Mouse (Mus musculus) midbrain, embryonic 11.5 days (tissue): ENCODE results near the gene Galnt7. TPM values are rescaled to one million over a fixed set of nuclear protein-coding genes. Genes with fewer than 3 reads are reported as not detected.

ENCODE experiments used
- ATAC-seq: fragments of 200-750 bp; cut with Nextera tagmentation; 2 replicates; pipeline ENCODE4 v1.8.0; 2017; ENCODE audit warnings: moderate TSS enrichment, moderate library complexity; ENCODE audit not compliant: low FRiP score
- DNase-seq: peaks from one replicate; pipeline ENCODE4 v3.0.0; 2015; ENCODE audit warnings: low spot score; ENCODE audit errors: missing footprints
- H3K27ac ChIP-seq: fragments of 300-500 bp; sonication (generic); 2 replicates; pipeline ENCODE4 v1.5.1; 2014; ENCODE audit warnings: low read depth, low read length
- H3K27me3 ChIP-seq: fragments of 300-500 bp; sonication (generic); 2 replicates; pipeline ENCODE4 v1.6.1; 2014; ENCODE audit warnings: mild to moderate bottlenecking, low read length, moderate library complexity, mixed read lengths; ENCODE audit not compliant: control insufficient read depth, insufficient read depth
- H3K36me3 ChIP-seq: fragments of 300-500 bp; sonication (generic); 2 replicates; pipeline ENCODE4 v1.6.1; 2014; ENCODE audit warnings: mild to moderate bottlenecking, low read length, moderate library complexity, mixed read lengths; ENCODE audit not compliant: control insufficient read depth, insufficient read depth
- H3K4me1 ChIP-seq: fragments of 300-500 bp; sonication (generic); 2 replicates; pipeline ENCODE4 v1.6.1; 2014; ENCODE audit warnings: low read length; ENCODE audit not compliant: control insufficient read depth, insufficient read depth
- H3K4me2 ChIP-seq: fragments of 300-500 bp; sonication (generic); 2 replicates; pipeline ENCODE4 v1.6.1; 2014; ENCODE audit warnings: mild to moderate bottlenecking, moderate library complexity
- H3K4me3 ChIP-seq: fragments of 300-500 bp; sonication (generic); 2 replicates; pipeline ENCODE4 v1.5.1; 2014; ENCODE audit warnings: low read depth, low read length
- H3K9ac ChIP-seq: fragments of 300-500 bp; sonication (generic); 2 replicates; pipeline ENCODE4 v1.6.1; 2014; ENCODE audit warnings: low read length
- H3K9me3 ChIP-seq: fragments of 300-500 bp; sonication (generic); 2 replicates; pipeline ENCODE4 v1.6.1; 2016; ENCODE audit warnings: low read length; ENCODE audit not compliant: control insufficient read depth
- WGBS: fragments of 180-500 bp; shearing (Covaris S2); extraction: QIAGEN DNeasy Blood & Tissue Kit; methylation state at CpG from one replicate; pipeline ENCODE4 v1.1.7; 2014; 5-methylcytosine and 5-hydroxymethylcytosine counted together
- polyA plus RNA-seq: library from polyadenylated mRNA; unstranded; fragments of >200 nt; fragmentation: Nextera tagmentation; extraction: Ambion mirVana; gene quantifications from 2 replicates; pipeline ENCODE4 v1.2.1, GENCODE M21; 2014

Gene Galnt7
- polyA plus RNA-seq, 1 experiment from 2014 or later, result 16.9 TPM

- H3K27ac ChIP-seq, result no peak overlapping the region
- no peaks in the 10 kb centered on the region for H3K9me3 ChIP-seq
- no peaks in the 10 kb centered on the region for H3K27me3 ChIP-seq
- DNase-seq (no peak), ATAC-seq (no peak)
- no peaks in the 10 kb centered on the region for H3K36me3 ChIP-seq
- no peak overlapping the region for H3K9ac ChIP-seq
- WGBS, result 89% methylated on average over 11 of the region's 11 CpGs
- H3K4me2 ChIP-seq, result no peak overlapping the region
- no peak overlapping the region for H3K4me3 ChIP-seq
- no peaks in the 10 kb centered on the region for H3K4me1 ChIP-seq
These were observed 16.1 kb downstream of the Galnt7 start for GRCm38 (mm10) chr8:57636698-57637097.

- Histone ChIP-seq H3K4me1 (no peaks in the 10 kb centered on the region), H3K36me3 (no peaks in the 10 kb centered on the region), H3K27me3 (no peaks in the 10 kb centered on the region), H3K9me3 (no peaks in the 10 kb centered on the region), H3K4me3 (no peak overlapping the region), H3K4me2 (no peak overlapping the region), H3K27ac (no peak overlapping the region), H3K9ac (no peak overlapping the region)
- ATAC-seq (no peak), DNase-seq (no peak)
- WGBS, result 81% methylated on average over 3 of the region's 3 CpGs
These were observed 16.6 kb downstream of the Galnt7 start for GRCm38 (mm10) chr8:57636281-57636680.

GRCm38 (mm10) chr8:57631780-57632179, 21.1 kb downstream of the Galnt7 start:
- Histone ChIP-seq H3K4me1 (no peaks in the 10 kb centered on the region), H3K27ac (no peak overlapping the region), H3K4me2 (no peak overlapping the region), H3K4me3 (no peak overlapping the region), H3K27me3 (no peaks in the 10 kb centered on the region), H3K9ac (no peak overlapping the region), H3K36me3 (no peaks in the 10 kb centered on the region), H3K9me3 (no peaks in the 10 kb centered on the region)
- ATAC-seq (no peak), DNase-seq (no peak)
- 95% methylated on average over 7 of the region's 7 CpGs for WGBS

GRCm38 (mm10) chr8:57630148-57630547, 22.7 kb downstream of the Galnt7 start:
- Histone ChIP-seq H3K27ac (no peak overlapping the region), H3K9ac (no peak overlapping the region), H3K4me3 (no peak overlapping the region), H3K27me3 (no peaks in the 10 kb centered on the region), H3K9me3 (no peaks in the 10 kb centered on the region), H3K4me1 (no peaks in the 10 kb centered on the region), H3K36me3 (no peaks in the 10 kb centered on the region), H3K4me2 (no peak overlapping the region)
- WGBS, result 85% methylated on average over 8 of the region's 8 CpGs
- DNase-seq (no peak), ATAC-seq (no peak)

GRCm38 (mm10) chr8:57628787-57629664, 23.8 kb downstream of the Galnt7 start:
- H3K4me1 ChIP-seq, result no peaks in the 10 kb centered on the region
- no peak for DNase-seq
- 92% methylated on average over 6 of the region's 6 CpGs for WGBS
- no peaks in the 10 kb centered on the region for H3K27me3 ChIP-seq
- H3K9ac ChIP-seq, result no peak overlapping the region
- no peak for ATAC-seq
- no peaks in the 10 kb centered on the region for H3K9me3 ChIP-seq
- H3K27ac ChIP-seq, result no peak overlapping the region
- H3K4me2 ChIP-seq, result no peak overlapping the region
- no peak overlapping the region for H3K4me3 ChIP-seq
- no peaks in the 10 kb centered on the region for H3K36me3 ChIP-seq

GRCm38 (mm10) chr8:57627946-57628786, 24.7 kb downstream of the Galnt7 start:
- no peaks in the 10 kb centered on the region for H3K36me3 ChIP-seq
- no peak overlapping the region for H3K4me2 ChIP-seq
- H3K27ac ChIP-seq, result no peak overlapping the region
- no peak overlapping the region for H3K9ac ChIP-seq
- DNase-seq (no peak), ATAC-seq (no peak)
- H3K9me3 ChIP-seq, result no peaks in the 10 kb centered on the region
- WGBS, result 85% methylated on average over 5 of the region's 5 CpGs
- H3K4me1 ChIP-seq, result no peaks in the 10 kb centered on the region
- no peaks in the 10 kb centered on the region for H3K27me3 ChIP-seq
- H3K4me3 ChIP-seq, result no peak overlapping the region

GRCm38 (mm10) chr8:57623955-57624354, 28.9 kb downstream of the Galnt7 start:
- Histone ChIP-seq H3K9me3 (no peaks in the 10 kb centered on the region), H3K36me3 (no peaks in the 10 kb centered on the region), H3K27ac (no peak overlapping the region), H3K9ac (no peak overlapping the region), H3K4me1 (no peaks in the 10 kb centered on the region), H3K4me3 (no peak overlapping the region), H3K27me3 (no peaks in the 10 kb centered on the region), H3K4me2 (no peak overlapping the region)
- ATAC-seq (no peak), DNase-seq (no peak)
- WGBS, result 89% methylated on average over 4 of the region's 4 CpGs

GRCm38 (mm10) chr8:57623051-57623450, 29.8 kb downstream of the Galnt7 start:
- Histone ChIP-seq H3K9ac (no peak overlapping the region), H3K4me3 (no peak overlapping the region), H3K4me1 (no peaks in the 10 kb centered on the region), H3K4me2 (no peak overlapping the region), H3K9me3 (no peaks in the 10 kb centered on the region), H3K27ac (no peak overlapping the region), H3K36me3 (no peaks in the 10 kb centered on the region), H3K27me3 (no peaks in the 10 kb centered on the region)
- ATAC-seq (no peak), DNase-seq (no peak)
- 89% methylated on average over 3 of the region's 3 CpGs for WGBS

GRCm38 (mm10) chr8:57616965-57617364, 35.9 kb downstream of the Galnt7 start:
- Histone ChIP-seq H3K4me3 (no peak overlapping the region), H3K4me2 (no peak overlapping the region), H3K27me3 (no peaks in the 10 kb centered on the region), H3K4me1 (no peaks in the 10 kb centered on the region), H3K27ac (no peak overlapping the region), H3K9me3 (no peaks in the 10 kb centered on the region), H3K36me3 (no peaks in the 10 kb centered on the region), H3K9ac (no peak overlapping the region)
- ATAC-seq (no peak), DNase-seq (no peak)
- 47% methylated on average over 5 of the region's 5 CpGs for WGBS
